8 mouse cellular contexts compared by ENCODE assay signal in genomic region chr19:4476601-4477257, GRCm38 (mm10). TPM values are rescaled to one million over a fixed set of nuclear protein-coding genes. Genes with fewer than 3 reads are reported as not detected.
A peak's percentile ranks its signal among the peaks of the same experiment; 100 is the strongest.
DNase-seq lines count a peak whose midpoint lies in the region; ATAC-seq and TF ChIP-seq lines count a peak whose summit lies in the region.

No protein-coding gene starts in this region.

- peak overlapping the region; percentile 94 for H3K4me2 ChIP-seq in heart, embryonic 14.5 days (ENCODE audit: low read length)
- peak overlapping the region; percentile 93 for H3K4me2 ChIP-seq in lung, postnatal 0 days (replicated peaks; ENCODE audit: low read depth, low read length)

- H3K36me3 ChIP-seq in heart, embryonic 14.5 days (ENCODE audit: control insufficient read depth, insufficient read depth, low read length), result no peaks in the 10 kb centered on the region
- H3K36me3 ChIP-seq in lung, postnatal 0 days (ENCODE audit: insufficient read depth, low read length), result no peaks in the 10 kb centered on the region

- H3K4me1 ChIP-seq in cortical plate, adult 2 months (ENCODE audit: control insufficient read depth, insufficient read depth, low read length), result no peaks in the 10 kb centered on the region
- H3K4me1 ChIP-seq in heart, embryonic 14.5 days (ENCODE audit: control insufficient read depth in 2 of 2, insufficient read depth in 2 of 2, low read length in 2 of 2), result peaks cover 4 to 6% of the 10 kb centered on the region in 2 experiments; a peak in 3 of 4 replicates
- H3K4me1 ChIP-seq in lung, postnatal 0 days (ENCODE audit: insufficient read depth, low read depth, low read length), result peaks cover 4% of the 10 kb centered on the region; the same call in 1 of the 2 replicates

- H3K9ac ChIP-seq in heart, embryonic 14.5 days (ENCODE audit: low read length), result peak overlapping the region; percentile 59
- H3K9ac ChIP-seq in lung, postnatal 0 days (replicated peaks; ENCODE audit: low read depth), result peak overlapping the region; percentile 26; the same call in 1 of the 2 replicates

- H3K4me3 ChIP-seq in cortical plate, adult 2 months (ENCODE audit: insufficient read depth, low read length), result peak overlapping the region; percentile 41
- H3K4me3 ChIP-seq in heart, embryonic 14.5 days (ENCODE audit: control insufficient read depth in 1 of 2, insufficient read depth in 1 of 2, low read depth in 1 of 2, low read length in 2 of 2), result peak overlapping the region; percentile 38 to 43
- peak overlapping the region; percentile 79 for H3K4me3 ChIP-seq in layer of hippocampus, adult 2 months
- peak overlapping the region; percentile 48 for H3K4me3 ChIP-seq in lung, postnatal 0 days (ENCODE audit: low read depth, low read length)

- no peak for TF ChIP-seq POLR2A in cortical plate, adult 2 months (IDR thresholded peaks at IDR 0.05; ENCODE audit: extremely low read depth, insufficient read depth, low read length)

- peak; percentile 35; the same call in 1 of the 2 replicates for ATAC-seq in heart, embryonic 14.5 days (ENCODE audit: insufficient number of reproducible peaks, insufficient read depth, low FRiP score, low read depth)
- peak; percentile 57 for ATAC-seq in lung, postnatal 0 days

- WGBS in heart, embryonic 14.5 days, result under 1% methylated on average over 55 of the region's 70 CpGs
- WGBS in lung, postnatal 0 days, result 0% methylated on average over 43 of the region's 70 CpGs

- TF ChIP-seq CTCF in cortical plate, adult 2 months (IDR thresholded peaks at IDR 0.05; ENCODE audit: extremely low read depth, insufficient read depth, low read length), result no peak
- TF ChIP-seq CTCF in layer of hippocampus, adult 2 months (conservative IDR thresholded peaks at IDR 0.05), result peak; percentile 30
- no peak for TF ChIP-seq CTCF in lung, postnatal 0 days (IDR thresholded peaks at IDR 0.05)

- no peak for TF ChIP-seq EP300 in lung, postnatal 0 days (IDR thresholded peaks at IDR 0.05)

- peak overlapping the region; percentile 70 for H3K27ac ChIP-seq in cortical plate, adult 2 months (ENCODE audit: insufficient read depth, low read length)
- no peak overlapping the region for H3K27ac ChIP-seq in heart, embryonic 14.5 days (replicated peaks in 1 of 2; ENCODE audit: control insufficient read depth in 1 of 2, insufficient read depth in 1 of 2, low read depth in 2 of 2, low read length in 2 of 2)
- peak overlapping the region; percentile 90 for H3K27ac ChIP-seq in layer of hippocampus, adult 2 months
- H3K27ac ChIP-seq in lung, postnatal 0 days (ENCODE audit: low read length), result no peak overlapping the region

- DNase-seq in thymus, postnatal 4 days, result peak; percentile 36
- DNase-seq in thymus, postnatal 25 days, result no peak
- peak; percentile 23 to 56 for DNase-seq in layer of hippocampus, adult 2 months (ENCODE audit: low spot score in 2 of 2)
- DNase-seq in lung, postnatal 0 days (ENCODE audit: low spot score), result peak; percentile 40
- peak; percentile 73 for DNase-seq in right cerebral cortex, postnatal 25 days
- no peak for DNase-seq in spleen, adult 18-20 months

- H3K27me3 ChIP-seq in heart, embryonic 14.5 days (ENCODE audit: control insufficient read depth, insufficient read depth, low read length), result peaks cover 23% of the 10 kb centered on the region
- H3K27me3 ChIP-seq in lung, postnatal 0 days (replicated peaks; ENCODE audit: insufficient read depth, low read length), result peaks cover 8% of the 10 kb centered on the region; the same call in 1 of the 2 replicates

- no peaks in the 10 kb centered on the region for H3K9me3 ChIP-seq in heart, embryonic 14.5 days (ENCODE audit: control insufficient read depth, low read length)
- no peaks in the 10 kb centered on the region for H3K9me3 ChIP-seq in lung, postnatal 0 days (ENCODE audit: low read length)

RNA-seq across cellular contexts. Expression of gene Syt12, which starts 0.5 kb away (rescaled TPM):
- polyA plus RNA-seq in cortical plate, adult 2 months (2012; rRNA removed), result 24.6 and 26.4 TPM in 2 replicates
- polyA plus RNA-seq in heart, embryonic 14.5 days (2014; fragmentation: Nextera tagmentation; extraction: Ambion mirVana), result 0.88 and 0.95 TPM in 2 replicates
- 10 to 100 TPM; 28.9 to 31.6 TPM for total RNA-seq in layer of hippocampus, adult 2 months (2021)
- 1.0 and 1.3 TPM in 2 replicates for polyA plus RNA-seq in lung, postnatal 0 days (2015; fragmentation: Nextera tagmentation; extraction: Ambion mirVana)

RNA-seq across cellular contexts. Expression of gene 2010003K11Rik, which starts 21.7 kb away (rescaled TPM):
- not detected in 2 replicates for polyA plus RNA-seq in cortical plate, adult 2 months (2012; rRNA removed)
- polyA plus RNA-seq in heart, embryonic 14.5 days (2014; fragmentation: Nextera tagmentation; extraction: Ambion mirVana), result not detected in 2 replicates
- not detected for total RNA-seq in layer of hippocampus, adult 2 months (2021)
- 0.12 and 0.20 TPM in 2 replicates for polyA plus RNA-seq in lung, postnatal 0 days (2015; fragmentation: Nextera tagmentation; extraction: Ambion mirVana)

RNA-seq across cellular contexts. Expression of gene Pcx, which starts 33.5 kb away (rescaled TPM):
- polyA plus RNA-seq in cortical plate, adult 2 months (2012; rRNA removed), result 39.3 and 41.4 TPM in 2 replicates
- 8.2 and 8.7 TPM in 2 replicates for polyA plus RNA-seq in heart, embryonic 14.5 days (2014; fragmentation: Nextera tagmentation; extraction: Ambion mirVana)
- 10 to 100 TPM; 64.1 to 76.0 TPM for total RNA-seq in layer of hippocampus, adult 2 months (2021)
- polyA plus RNA-seq in lung, postnatal 0 days (2015; fragmentation: Nextera tagmentation; extraction: Ambion mirVana), result 38.6 and 40.9 TPM in 2 replicates

RNA-seq across cellular contexts. Expression of gene Rhod, which starts 37.5 kb away (rescaled TPM):
- polyA plus RNA-seq in cortical plate, adult 2 months (2012; rRNA removed), result 1.3 TPM in 2 replicates
- polyA plus RNA-seq in heart, embryonic 14.5 days (2014; fragmentation: Nextera tagmentation; extraction: Ambion mirVana), result 20.0 and 24.0 TPM in 2 replicates
- total RNA-seq in layer of hippocampus, adult 2 months (2021), result 1 to 10 TPM in 1 of 2 experiments, under 1 TPM in 1; 0.82 to 1.0 TPM
- 25.0 and 25.1 TPM in 2 replicates for polyA plus RNA-seq in lung, postnatal 0 days (2015; fragmentation: Nextera tagmentation; extraction: Ambion mirVana)

Comparison
In these comparisons a context has a peak if more than half of its experiments do, and no peak if none do; other contexts are left out.
1. DNase-seq: peak in thymus, postnatal 4 days (single experiment), layer of hippocampus, adult 2 months (2 of 2), lung, postnatal 0 days (single experiment) and right cerebral cortex, postnatal 25 days (single experiment); none in thymus, postnatal 25 days (single experiment) and spleen, adult 18-20 months (0 of 2).
2. H3K27ac ChIP-seq: peak in cortical plate, adult 2 months (single experiment) and layer of hippocampus, adult 2 months (single experiment); none in heart, embryonic 14.5 days (0 of 2) and lung, postnatal 0 days (single experiment).
3. RNA of gene Syt12, which starts 0.5 kb away (polyA plus RNA-seq): 24.6 to 26.4 TPM in cortical plate, adult 2 months; 1.0 to 1.3 TPM in lung, postnatal 0 days and 0.88 to 0.95 TPM in heart, embryonic 14.5 days; every median in the first group is over 10 times any median in the second.
4. Peak in every context shown above with its lines, with median percentiles within 50 percentile points of each other: H3K4me3 ChIP-seq.